Mouse (Mus musculus) bone marrow macrophage, adult 2 months (primary cell): ENCODE data around the gene Kctd6.

ENCODE experiments used
- CTCF ChIP-seq: IDR thresholded peaks from 2 replicates; pipeline ENCODE4 v1.5.1; 2012; ENCODE audit warnings: low read depth, mild to moderate bottlenecking, low read length, moderate library complexity
- POLR2A ChIP-seq: IDR thresholded peaks from 2 replicates; pipeline ENCODE4 v1.6.1; 2012; ENCODE audit warnings: mild to moderate bottlenecking, low read depth, low read length, borderline replicate concordance

DNA sequence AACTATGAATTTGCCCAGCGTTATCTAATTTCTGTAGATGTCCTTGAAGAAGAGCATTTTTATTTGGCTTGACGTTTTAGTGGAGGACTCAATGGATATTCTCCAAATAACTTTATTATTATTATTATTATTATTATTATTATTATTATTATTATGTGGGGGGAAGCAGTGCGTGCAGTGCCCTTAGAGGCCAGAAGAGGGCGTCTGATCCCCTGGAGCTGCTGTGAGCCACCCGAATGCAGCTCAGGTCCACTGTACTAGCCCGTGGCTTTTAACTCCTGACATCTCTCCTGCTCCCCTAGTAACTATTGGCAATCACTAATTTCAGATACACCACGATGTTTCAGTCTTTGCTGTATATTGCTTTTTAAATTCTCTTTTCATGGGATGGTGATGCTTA lies 6.4 kb downstream of the Kctd6 start:
- no peak for TF ChIP-seq CTCF
- TF ChIP-seq POLR2A: no peak
